Mouse (Mus musculus) stomach, postnatal 0 days (tissue): ENCODE data around the gene Dst.

ENCODE experiments used
- CTCF ChIP-seq: IDR thresholded peaks from 2 replicates; pipeline ENCODE4 v1.5.1; 2016; ENCODE audit warnings: antibody characterized with exemption, low read depth, mild to moderate bottlenecking, moderate library complexity
- EP300 ChIP-seq: optimal IDR thresholded peaks from 2 replicates; pipeline ENCODE3; 2016; ENCODE audit warnings: antibody characterized with exemption

GRCm38 (mm10) chr1:33939828-33940227 is 31.8 kb downstream of the Dst start:
- TF ChIP-seq EP300 (no peak), CTCF (no peak)
